Mouse (Mus musculus) intestine, postnatal 0 days (tissue): ENCODE measurements at regions not wholly inside any gene's neighbourhood (a gene's known extent, or its start where the extent isn't known, plus 50 kb on each side); places are given as distances from the start of the nearest gene placed in this dataset.

Experiments used
- ATAC-seq: fragments of 200-750 bp; cut with Nextera tagmentation; 2 replicates; pipeline ENCODE4 v1.8.0; 2017; ENCODE audit warnings: mild to moderate bottlenecking, moderate TSS enrichment, moderate library complexity
- H3K27ac ChIP-seq: fragments of 300-500 bp; sonication (generic); 2 replicates; pipeline ENCODE4 v1.5.1; 2014; ENCODE audit warnings: mild to moderate bottlenecking, low read depth, low read length, moderate library complexity
- H3K27me3 ChIP-seq: fragments of 300-500 bp; sonication (generic); replicated peaks from 2 replicates; pipeline ENCODE4 v1.6.1; 2014; ENCODE audit warnings: low read length, mixed read lengths; ENCODE audit not compliant: control insufficient read depth, insufficient read depth
- H3K36me3 ChIP-seq: fragments of 300-500 bp; sonication (generic); 2 replicates; pipeline ENCODE4 v1.6.1; 2014; ENCODE audit warnings: mild to moderate bottlenecking, moderate library complexity; ENCODE audit not compliant: control insufficient read depth, insufficient read depth
- H3K4me1 ChIP-seq: fragments of 300-500 bp; sonication (generic); replicated peaks from 2 replicates; pipeline ENCODE4 v1.6.1; 2014; ENCODE audit warnings: antibody characterized with exemption, low read length, mixed read lengths; ENCODE audit not compliant: control insufficient read depth, insufficient read depth
- H3K4me2 ChIP-seq: fragments of 300-500 bp; sonication (generic); replicated peaks from 2 replicates; pipeline ENCODE4 v1.6.1; 2014; ENCODE audit warnings: low read depth, mild to moderate bottlenecking, moderate library complexity
- H3K4me3 ChIP-seq: fragments of 300-500 bp; sonication (generic); 2 replicates; pipeline ENCODE4 v1.5.1; 2014; ENCODE audit warnings: low read depth, low read length
- H3K9ac ChIP-seq: fragments of 300-500 bp; sonication (generic); 2 replicates; pipeline ENCODE4 v1.6.1; 2014; ENCODE audit warnings: mild to moderate bottlenecking, low read depth, low read length
- H3K9me3 ChIP-seq: fragments of 300-500 bp; sonication (generic); 2 replicates; pipeline ENCODE4 v1.6.1; 2016; ENCODE audit warnings: mixed run types; ENCODE audit not compliant: control insufficient read depth
- CTCF ChIP-seq: sonication (generic); IDR thresholded peaks from 2 replicates; pipeline ENCODE4 v1.5.1; 2016; ENCODE audit warnings: low read depth, mild to moderate bottlenecking, control low read depth, antibody characterized with exemption, moderate library complexity
- WGBS: fragments of 180-500 bp; shearing (Covaris S2); extraction: QIAGEN DNeasy Blood & Tissue Kit; methylation state at CpG from one replicate; pipeline ENCODE4 v1.1.7; 2014; 5-methylcytosine and 5-hydroxymethylcytosine counted together

GRCm38 (mm10) chr4:12461251-12461650 lies 289.4 kb upstream of the Fam92a start:
- Histone ChIP-seq H3K27me3 (no peaks in the 10 kb centered on the region), H3K27ac (no peak overlapping the region), H3K36me3 (no peaks in the 10 kb centered on the region), H3K9me3 (no peaks in the 10 kb centered on the region), H3K4me3 (no peak overlapping the region), H3K9ac (no peak overlapping the region), H3K4me1 (no peaks in the 10 kb centered on the region), H3K4me2 (no peak overlapping the region)
- WGBS: 53% methylated on average over 4 of the region's 4 CpGs
- TF ChIP-seq CTCF: no peak
- no peak for ATAC-seq

- H3K9ac ChIP-seq: no peak overlapping the region
- H3K4me2 ChIP-seq: no peak overlapping the region
- H3K27me3 ChIP-seq: no peaks in the 10 kb centered on the region
- H3K9me3 ChIP-seq: no peaks in the 10 kb centered on the region
- WGBS: 73% methylated on average over 8 of the region's 8 CpGs
- no peak for ATAC-seq
- no peak overlapping the region for H3K4me3 ChIP-seq
- H3K4me1 ChIP-seq: no peaks in the 10 kb centered on the region
- H3K27ac ChIP-seq: no peak overlapping the region
- no peaks in the 10 kb centered on the region for H3K36me3 ChIP-seq
- peak; percentile 49 for TF ChIP-seq CTCF
Observed at GRCm38 (mm10) chr4:12457978-12458597, 286.3 kb upstream of the Fam92a start.

GRCm38 (mm10) chr4:12452086-12452485 lies 280.3 kb upstream of the Fam92a start:
- Histone ChIP-seq H3K36me3 (no peaks in the 10 kb centered on the region), H3K4me3 (no peak overlapping the region), H3K27me3 (no peaks in the 10 kb centered on the region), H3K4me2 (no peak overlapping the region), H3K9me3 (no peaks in the 10 kb centered on the region), H3K4me1 (no peaks in the 10 kb centered on the region), H3K9ac (no peak overlapping the region), H3K27ac (no peak overlapping the region)
- no peak for TF ChIP-seq CTCF
- 93% methylated on average over 2 of the region's 2 CpGs for WGBS
- no peak for ATAC-seq

GRCm38 (mm10) chr4:12425507-12425906 lies 253.7 kb upstream of the Fam92a start:
- ATAC-seq: no peak
- no peak overlapping the region for H3K9ac ChIP-seq
- 35% methylated on average over 3 of the region's 3 CpGs for WGBS
- no peaks in the 10 kb centered on the region for H3K27me3 ChIP-seq
- H3K9me3 ChIP-seq: no peaks in the 10 kb centered on the region
- no peaks in the 10 kb centered on the region for H3K4me1 ChIP-seq
- H3K36me3 ChIP-seq: no peaks in the 10 kb centered on the region
- TF ChIP-seq CTCF: no peak
- H3K4me3 ChIP-seq: no peak overlapping the region
- H3K27ac ChIP-seq: no peak overlapping the region
- no peak overlapping the region for H3K4me2 ChIP-seq

GRCm38 (mm10) chr4:12421628-12422319 lies 250.0 kb upstream of the Fam92a start:
- H3K36me3 ChIP-seq: no peaks in the 10 kb centered on the region
- no peak overlapping the region for H3K27ac ChIP-seq
- no peaks in the 10 kb centered on the region for H3K4me1 ChIP-seq
- WGBS: 86% methylated on average over 16 of the region's 16 CpGs
- H3K9me3 ChIP-seq: no peaks in the 10 kb centered on the region
- H3K27me3 ChIP-seq: no peaks in the 10 kb centered on the region
- no peak overlapping the region for H3K4me3 ChIP-seq
- no peak overlapping the region for H3K9ac ChIP-seq
- no peak for ATAC-seq
- no peak for TF ChIP-seq CTCF
- H3K4me2 ChIP-seq: no peak overlapping the region

GRCm38 (mm10) chr4:12418086-12418485 lies 246.3 kb upstream of the Fam92a start:
- no peak overlapping the region for H3K27ac ChIP-seq
- no peak overlapping the region for H3K9ac ChIP-seq
- H3K4me3 ChIP-seq: no peak overlapping the region
- H3K36me3 ChIP-seq: no peaks in the 10 kb centered on the region
- TF ChIP-seq CTCF: no peak
- WGBS: 45% methylated on average over 3 of the region's 3 CpGs
- H3K27me3 ChIP-seq: no peaks in the 10 kb centered on the region
- no peaks in the 10 kb centered on the region for H3K4me1 ChIP-seq
- H3K4me2 ChIP-seq: no peak overlapping the region
- ATAC-seq: no peak
- no peaks in the 10 kb centered on the region for H3K9me3 ChIP-seq
